Mouse (Mus musculus) embryonic stem cell, embryonic (primary cell): Measurements from ENCODE around the gene Wnk2.

Source experiments
- CTCF ChIA-PET, 4 experiments: fragments of 300-600 bp in 2 of 4; fragments of 350-600 bp in 2 of 4; sonication (Branson Sonifier 250); formaldehyde crosslinking; loops; one replicate each; lab custom pipeline; 2022; ENCODE audit warnings: inconsistent platforms in 2 of 4; lab: Charles Lee
- POLR2A ChIA-PET, 4 experiments: fragments of 300-600 bp in 2 of 4; fragments of 350-600 bp in 2 of 4; sonication (Branson Sonifier 250); formaldehyde crosslinking; loops; one replicate each; lab custom pipeline; 2022; ENCODE audit warnings: antibody characterized with exemption in 4 of 4, inconsistent platforms in 1 of 4; lab: Charles Lee

Wnk2 gene

GRCm38 (mm10) chr13:49183646-49184045 lies 35.8 kb upstream of the Wnk2 start:
- CTCF ChIA-PET: interaction anchor here in 2 of 4 experiments (0.5 to 1.4 kb wide), 3 partner anchors 25 to 451 kb away, joined by 3 to 4 read pairs (median 3); no protein-coding TSS in a partner anchor
- POLR2A ChIA-PET: interaction anchor here in 2 of 4 experiments (0.6 to 12.2 kb wide), 24 partner anchors 11 to 656 kb away, joined by 3 to 244 read pairs (median 4); partner anchors contain the start of genes Card19 (in 2 of the 2) and Wnk2 (in 1 of the 2)

GRCm38 (mm10) chr13:49183161-49183560 lies 35.3 kb upstream of the Wnk2 start:
- ChIA-PET POLR2A (interaction anchor here in 3 of 4 experiments (0.6 to 12.2 kb wide), 29 partner anchors 11 to 655 kb away, joined by 3 to 244 read pairs (median 4); partner anchors contain the start of genes Card19 (in 2 of the 3) and Wnk2 (in 1 of the 3)), CTCF (interaction anchor here in 1 of 4 experiments (1.2 to 1.4 kb wide), 2 partner anchors 25 to 450 kb away, joined by 3 read pairs; no protein-coding TSS in a partner anchor)

DNA sequence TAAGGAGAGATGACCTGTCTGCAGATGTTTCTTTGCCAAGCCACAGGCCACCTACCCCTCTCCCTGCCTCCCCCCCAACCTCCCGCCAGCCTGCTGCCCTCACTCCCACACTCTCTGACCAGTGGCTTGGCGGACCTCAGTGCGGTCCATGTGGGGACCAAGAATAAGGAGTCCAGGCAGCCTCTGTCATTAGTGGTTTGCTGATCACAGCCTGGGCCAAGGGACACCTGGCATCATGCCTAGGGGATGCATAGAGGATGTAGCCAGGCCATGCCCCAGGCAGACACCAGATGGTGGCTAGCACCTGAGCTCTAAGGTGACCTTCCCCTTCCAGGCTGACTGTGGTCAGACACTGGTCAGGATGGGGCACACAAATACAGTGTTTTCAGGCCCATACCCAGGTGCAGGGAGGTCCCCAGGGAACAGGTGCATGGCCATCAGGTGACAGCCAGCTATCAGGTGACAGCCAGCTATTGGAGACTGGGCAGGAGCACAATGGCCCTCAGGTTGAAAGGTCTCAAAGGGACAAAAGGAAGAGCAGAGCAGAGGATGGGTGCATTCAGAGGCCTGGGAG lies 33.7 kb upstream of the Wnk2 start:
- POLR2A ChIA-PET: interaction anchor here in 3 of 4 experiments (0.5 to 12.2 kb wide), 59 partner anchors 7 to 1836 kb away, joined by 3 to 244 read pairs (median 5); partner anchors contain the start of genes Card19 (in 2 of the 3), Susd3 (in 2 of the 3), Bicd2 (in 1 of the 3) and Id4 (in 1 of the 3)
- CTCF ChIA-PET: interaction anchor here in 2 of 4 experiments (0.6 to 1.3 kb wide), 5 partner anchors 12 to 186 kb away, joined by 3 to 4 read pairs (median 4); no protein-coding TSS in a partner anchor

GRCm38 (mm10) chr13:49180691-49181090 lies 32.9 kb upstream of the Wnk2 start:
- ChIA-PET CTCF (interaction anchor here in 1 of 4 experiments (0.6 to 1.3 kb wide), 2 partner anchors 51 to 180 kb away, joined by 3 to 4 read pairs; no protein-coding TSS in a partner anchor), POLR2A (interaction anchor here in 3 of 4 experiments (0.7 to 12.2 kb wide), 34 partner anchors 8 to 635 kb away, joined by 3 to 244 read pairs (median 5); partner anchors contain the start of genes Card19 (in 2 of the 3), Ninj1 (in 1 of the 3) and Wnk2 (in 1 of the 3))

- POLR2A ChIA-PET: interaction anchor here in 3 of 4 experiments (0.8 to 12.2 kb wide), 17 partner anchors 8 to 635 kb away, joined by 3 to 244 read pairs (median 8); partner anchors contain the start of genes Card19 (in 2 of the 3) and Ninj1 (in 1 of the 3)
- CTCF ChIA-PET: interaction anchor here in 1 of 4 experiments (0.6 kb wide), 1 partner anchor 51 kb away, joined by 3 read pairs; no protein-coding TSS in a partner anchor
Observed at GRCm38 (mm10) chr13:49180274-49180673, 32.5 kb upstream of the Wnk2 start.

- ChIA-PET POLR2A (interaction anchor here in 3 of 4 experiments (0.7 to 12.2 kb wide), 16 partner anchors 8 to 633 kb away, joined by 3 to 244 read pairs (median 4); partner anchors contain the start of genes Ninj1 (in 3 of the 3), Bicd2 (in 1 of the 3) and Card19 (in 1 of the 3)), CTCF (interaction anchor here in 1 of 4 experiments (0.6 to 1.2 kb wide), 2 partner anchors 9 to 163 kb away, joined by 3 to 6 read pairs; no protein-coding TSS in a partner anchor)
Observed at GRCm38 (mm10) chr13:49178839-49179585, 31.2 kb upstream of the Wnk2 start.

GRCm38 (mm10) chr13:49175509-49175908 lies 27.7 kb upstream of the Wnk2 start:
- ChIA-PET CTCF (interaction anchor here in 1 of 4 experiments (0.6 to 2.0 kb wide), 3 partner anchors 19 to 531 kb away, joined by 4 to 11 read pairs (median 4); no protein-coding TSS in a partner anchor), POLR2A (interaction anchor here in 3 of 4 experiments (0.6 to 5.4 kb wide), 4 partner anchors 12 to 527 kb away, joined by 3 to 62 read pairs (median 4); partner anchors contain the start of gene Ninj1 (in 2 of the 3))

- POLR2A ChIA-PET: interaction anchor here in 3 of 4 experiments (0.6 to 5.4 kb wide), 9 partner anchors 9 to 467 kb away, joined by 3 to 62 read pairs (median 5); partner anchors contain the start of gene Ninj1 (in 2 of the 3)
- CTCF ChIA-PET: interaction anchor here in 3 of 4 experiments (0.5 to 1.8 kb wide), 9 partner anchors 9 to 726 kb away, joined by 3 to 7 read pairs (median 4); partner anchors contain the start of gene Susd3 (in 1 of the 3)
Observed at GRCm38 (mm10) chr13:49172971-49173596, 25.3 kb upstream of the Wnk2 start.

DNA sequence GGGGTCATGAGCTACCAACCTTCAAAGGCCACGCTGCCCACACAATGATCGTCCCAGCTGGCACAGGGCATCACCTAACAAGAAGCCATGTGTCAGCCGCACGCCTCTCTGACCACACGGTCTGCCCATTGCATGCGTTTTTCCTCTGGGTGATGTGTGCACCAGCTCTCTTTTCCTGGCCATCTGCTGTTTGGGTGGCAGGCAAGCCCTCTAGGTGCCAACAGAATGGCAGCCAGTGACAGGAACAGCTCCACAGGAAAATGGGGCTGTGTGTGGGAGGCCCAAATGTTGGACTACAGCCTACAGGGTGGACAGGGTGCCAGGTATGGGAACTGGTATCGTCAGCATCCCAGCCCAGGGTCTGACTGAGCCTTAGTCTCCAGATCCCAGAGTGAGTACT lies 24.5 kb upstream of the Wnk2 start:
- POLR2A ChIA-PET: interaction anchor here in 3 of 4 experiments (0.8 to 5.4 kb wide), 9 partner anchors 9 to 38 kb away, joined by 3 to 62 read pairs (median 6); partner anchors contain the start of gene Ninj1 (in 2 of the 3)
- CTCF ChIA-PET: interaction anchor here in 2 of 4 experiments (0.5 to 2.0 kb wide), 9 partner anchors 10 to 518 kb away, joined by 3 to 6 read pairs (median 4); partner anchors contain the start of gene Susd3 (in 1 of the 2)

DNA sequence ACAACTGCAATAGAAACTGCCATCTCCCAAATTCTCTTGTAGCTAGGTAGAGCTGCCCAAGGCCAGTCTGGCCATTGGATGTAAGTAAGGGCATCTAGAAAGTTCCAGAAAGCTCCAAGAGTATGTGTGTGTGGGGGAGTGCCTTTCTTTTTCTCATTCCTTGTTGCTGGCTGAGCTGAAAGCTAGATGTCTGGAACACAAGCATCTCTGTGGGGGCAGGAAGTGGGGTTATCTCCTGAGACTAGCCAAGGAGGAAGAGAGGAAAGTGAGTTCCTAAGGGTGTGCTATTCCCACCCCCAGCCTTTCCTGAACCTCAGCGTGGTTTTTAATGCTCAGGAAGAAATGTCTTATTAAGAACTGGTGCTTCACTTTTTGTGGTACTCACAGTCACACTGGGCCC lies 23.9 kb upstream of the Wnk2 start:
- CTCF ChIA-PET: interaction anchor here in 2 of 4 experiments (0.6 to 2.0 kb wide), 7 partner anchors 10 to 518 kb away, joined by 3 to 6 read pairs (median 4); no protein-coding TSS in a partner anchor
- POLR2A ChIA-PET: interaction anchor here in 3 of 4 experiments (0.8 to 5.4 kb wide), 9 partner anchors 9 to 38 kb away, joined by 3 to 62 read pairs (median 6); partner anchors contain the start of gene Ninj1 (in 2 of the 3)

GRCm38 (mm10) chr13:49170623-49171022 lies 22.8 kb upstream of the Wnk2 start:
- ChIA-PET CTCF (interaction anchor here in 3 of 4 experiments (0.6 to 2.5 kb wide), 5 partner anchors 11 to 67 kb away, joined by 3 to 22 read pairs (median 4); no protein-coding TSS in a partner anchor), POLR2A (interaction anchor here in 2 of 4 experiments (1.0 to 4.3 kb wide), 6 partner anchors 10 to 216 kb away, joined by 4 to 22 read pairs (median 7); no protein-coding TSS in a partner anchor)

DNA sequence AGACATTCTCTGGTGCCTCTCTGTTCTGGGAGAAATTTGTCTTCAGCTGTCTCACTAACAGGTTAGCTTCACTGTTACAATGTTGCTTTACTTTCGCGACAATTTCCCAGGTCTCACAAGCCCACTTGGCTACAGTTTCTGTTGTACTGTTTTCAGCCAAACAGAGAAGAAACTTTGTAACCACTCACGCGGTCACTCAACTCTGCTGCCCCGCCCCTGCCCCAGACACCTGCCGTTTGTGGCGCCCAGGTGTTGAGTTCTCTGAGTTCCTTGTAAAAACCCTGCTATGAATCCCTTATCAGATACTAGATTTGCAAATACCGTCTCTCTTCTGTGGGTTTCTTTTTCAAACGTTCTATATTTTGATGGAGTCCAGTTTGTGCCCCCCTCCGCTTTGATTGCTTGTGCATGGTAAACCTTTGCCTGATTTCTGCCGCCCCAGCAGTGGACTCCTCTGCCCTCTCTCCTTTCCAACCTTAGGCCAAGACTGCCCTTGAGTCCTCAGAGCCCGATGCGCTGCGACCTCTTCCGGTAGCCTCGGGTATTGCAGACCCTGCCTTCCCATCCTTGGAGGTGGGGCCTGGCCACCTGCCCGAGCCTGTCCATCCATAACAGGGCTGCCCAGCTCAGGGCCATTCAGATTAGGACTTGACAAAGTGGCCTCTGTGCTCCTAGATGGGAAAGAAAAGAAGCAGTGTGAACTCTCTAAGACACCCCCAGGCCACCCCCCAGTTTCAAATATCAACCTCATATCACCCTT lies 21.8 kb upstream of the Wnk2 start:
- ChIA-PET CTCF (interaction anchor here (0.6 to 2.5 kb wide), 10 partner anchors 12 to 652 kb away, joined by 3 to 22 read pairs (median 4); partner anchors contain the start of genes Cenpp (in 1 of the 4) and Nol8 (in 1 of the 4)), POLR2A (interaction anchor here in 3 of 4 experiments (0.6 to 4.3 kb wide), 12 partner anchors 10 to 874 kb away, joined by 3 to 22 read pairs (median 4); no protein-coding TSS in a partner anchor)

DNA sequence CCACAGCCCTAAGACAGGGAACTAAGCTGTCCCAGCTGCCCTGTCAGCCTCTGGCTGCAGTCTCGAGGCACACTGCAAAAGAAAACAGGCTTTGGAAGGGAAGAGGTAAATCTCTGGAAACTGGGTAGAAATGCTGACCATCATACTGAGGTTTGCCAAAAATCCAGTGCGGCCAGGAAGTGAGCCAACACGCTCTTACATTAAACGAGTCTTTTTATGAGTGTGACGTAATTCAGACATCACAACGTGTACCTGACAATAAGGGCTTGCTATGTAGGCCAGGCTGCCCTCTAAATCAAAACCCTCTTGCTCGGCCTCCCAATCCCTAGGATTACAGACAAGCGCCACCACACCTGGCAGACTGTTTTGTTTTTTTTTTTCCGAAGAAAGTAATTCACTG lies 19.3 kb upstream of the Wnk2 start:
- POLR2A ChIA-PET: interaction anchor here in 2 of 4 experiments (0.9 to 4.3 kb wide), 8 partner anchors 8 to 43 kb away, joined by 3 to 16 read pairs (median 4); partner anchors contain the start of gene Wnk2 (in 1 of the 2)
- CTCF ChIA-PET: interaction anchor here in 3 of 4 experiments (0.7 to 1.4 kb wide), 3 partner anchors 9 to 36 kb away, joined by 3 to 5 read pairs (median 4); no protein-coding TSS in a partner anchor

DNA sequence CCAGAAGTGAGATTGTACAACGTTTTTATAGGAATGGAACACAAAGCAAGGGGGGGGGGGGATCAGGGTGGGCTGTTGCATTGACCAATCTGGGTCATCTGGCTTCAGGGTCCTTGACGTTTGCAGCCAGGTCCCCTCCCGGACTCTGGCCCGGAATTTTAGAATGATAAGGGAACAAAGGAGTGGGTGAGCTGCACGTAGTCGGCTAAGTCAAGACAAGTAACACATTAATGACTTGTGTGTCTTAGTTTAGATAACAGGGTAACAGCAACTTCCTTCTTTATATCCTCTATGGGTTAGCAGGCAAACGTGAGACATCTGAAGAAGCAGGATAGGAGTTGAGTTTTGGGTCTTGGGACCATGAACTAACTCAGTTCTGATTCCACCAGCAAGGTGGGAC lies 15.8 kb upstream of the Wnk2 start:
- ChIA-PET POLR2A (interaction anchor here in 1 of 4 experiments (1.3 kb wide), 1 partner anchor 18 kb away, joined by 3 read pairs; no protein-coding TSS in a partner anchor), CTCF (interaction anchor here in 1 of 4 experiments (0.7 to 1.0 kb wide), 2 partner anchors 11 to 24 kb away, joined by 3 read pairs; partner anchors contain the start of gene Ninj1)

DNA sequence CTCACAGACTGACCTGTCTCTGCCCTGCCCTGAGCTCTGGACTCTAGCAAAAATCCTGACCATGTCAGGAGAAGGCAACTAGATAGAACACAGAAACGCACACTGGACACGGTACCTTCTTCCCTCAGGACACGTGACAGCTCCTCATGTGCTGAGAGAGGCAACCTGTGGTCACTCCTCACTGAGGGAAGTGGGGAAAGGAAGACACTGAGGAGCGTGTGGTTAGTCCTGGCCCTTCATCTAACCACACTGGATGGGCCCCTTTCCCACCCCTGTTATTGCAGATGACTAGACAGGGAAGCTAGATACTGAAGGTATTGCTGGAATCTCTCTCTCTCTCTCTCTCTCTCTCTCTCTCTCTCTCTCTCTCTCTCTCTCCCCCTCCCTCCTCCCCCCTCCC lies 14.9 kb upstream of the Wnk2 start:
- ChIA-PET CTCF (interaction anchor here in 2 of 4 experiments (0.6 to 1.6 kb wide), 3 partner anchors 9 to 292 kb away, joined by 3 to 4 read pairs (median 3); partner anchors contain the start of genes Ninj1 (in 1 of the 2) and Phf2 (in 1 of the 2)), POLR2A (interaction anchor here in 1 of 4 experiments (2.0 kb wide), 1 partner anchor 10 kb away, joined by 7 read pairs; no protein-coding TSS in a partner anchor)
